Mouse (Mus musculus) embryonic facial prominence, embryonic 14.5 days (tissue): ENCODE measurements around the gene Lrmda. TPM values are rescaled to one million over a fixed set of nuclear protein-coding genes. Genes with fewer than 3 reads are reported as not detected.

Experiments used
- ATAC-seq: fragments of 200-750 bp; cut with Nextera tagmentation; 2 replicates; pipeline ENCODE4 v1.8.0; 2017; ENCODE audit warnings: low read depth, moderate number of reproducible peaks, moderate TSS enrichment
- DNase-seq: peaks from one replicate; pipeline ENCODE4 v3.0.0-alpha.2; 2015; ENCODE audit warnings: low spot score
- H3K27ac ChIP-seq: fragments of 300-500 bp; sonication (generic); replicated peaks from 2 replicates; pipeline ENCODE4 v1.5.1; 2014; ENCODE audit warnings: low read depth, mild to moderate bottlenecking, low read length, moderate library complexity
- H3K27me3 ChIP-seq: fragments of 300-500 bp; sonication (generic); replicated peaks from 2 replicates; pipeline ENCODE4 v1.6.1; 2014; ENCODE audit warnings: low read length; ENCODE audit not compliant: control insufficient read depth, insufficient read depth
- H3K36me3 ChIP-seq: fragments of 300-500 bp; sonication (generic); 2 replicates; pipeline ENCODE4 v1.6.1; 2014; ENCODE audit warnings: low read length, mixed read lengths; ENCODE audit not compliant: control insufficient read depth, insufficient read depth
- H3K4me1 ChIP-seq: fragments of 300-500 bp; sonication (generic); 2 replicates; pipeline ENCODE4 v1.6.1; 2014; ENCODE audit warnings: antibody characterized with exemption, low read length; ENCODE audit not compliant: control insufficient read depth, insufficient read depth
- H3K4me2 ChIP-seq: fragments of 300-500 bp; sonication (generic); 2 replicates; pipeline ENCODE4 v1.6.1; 2014; ENCODE audit warnings: low read depth, mild to moderate bottlenecking, low read length, moderate library complexity, mixed read lengths
- H3K4me3 ChIP-seq: fragments of 300-500 bp; sonication (generic); 2 replicates; pipeline ENCODE4 v1.5.1; 2014; ENCODE audit warnings: low read depth, mild to moderate bottlenecking, low read length
- H3K9ac ChIP-seq: fragments of 300-500 bp; sonication (generic); 2 replicates; pipeline ENCODE4 v1.6.1; 2014; ENCODE audit warnings: low read depth, mild to moderate bottlenecking, low read length, moderate library complexity, mixed read lengths
- H3K9me3 ChIP-seq: fragments of 300-500 bp; sonication (generic); 2 replicates; pipeline ENCODE4 v1.6.1; 2016; ENCODE audit warnings: low read length; ENCODE audit not compliant: control insufficient read depth
- WGBS: fragments of 180-500 bp; shearing (Covaris S2); extraction: QIAGEN DNeasy Blood & Tissue Kit; methylation state at CpG from one replicate; pipeline ENCODE4 v1.1.7; 2014; 5-methylcytosine and 5-hydroxymethylcytosine counted together
- polyA plus RNA-seq: library from polyadenylated mRNA; unstranded; fragments of >200 nt; fragmentation: Nextera tagmentation; extraction: Ambion mirVana; gene quantifications from 2 replicates; pipeline ENCODE4 v1.2.1, GENCODE M21; 2014

Lrmda gene
- polyA plus RNA-seq, 1 experiment from 2014 or later = 0.24 TPM

DNA sequence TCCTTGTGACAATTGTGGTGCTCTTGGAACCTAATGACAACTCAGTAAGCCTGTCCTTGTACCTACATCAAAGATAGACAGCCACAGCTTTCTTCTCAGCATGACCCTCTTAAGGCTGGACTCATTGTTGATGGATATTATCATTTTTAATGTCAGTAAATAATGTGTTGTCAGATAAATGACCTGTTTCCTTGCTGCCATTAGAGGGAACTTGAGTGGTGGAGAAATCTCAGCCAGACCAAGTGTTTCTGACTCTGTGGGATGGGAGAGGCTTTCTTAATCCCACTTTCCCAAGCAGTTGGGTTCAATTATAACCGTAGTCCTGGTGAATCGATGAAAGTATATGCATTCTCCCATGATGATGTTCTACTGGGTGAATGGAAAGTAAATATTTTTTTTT is 668.9 kb downstream of the Lrmda start:
- Histone ChIP-seq H3K4me2 (no peak overlapping the region), H3K9ac (no peak overlapping the region), H3K27ac (no peak overlapping the region), H3K4me3 (no peak overlapping the region), H3K9me3 (no peaks in the 10 kb centered on the region), H3K4me1 (peaks cover 6% of the 10 kb centered on the region; the same call in 1 of the 2 replicates), H3K27me3 (no peaks in the 10 kb centered on the region), H3K36me3 (no peaks in the 10 kb centered on the region)
- ATAC-seq = no peak
- DNase-seq = no peak
- 64% methylated on average over 2 of the region's 2 CpGs for WGBS

DNA sequence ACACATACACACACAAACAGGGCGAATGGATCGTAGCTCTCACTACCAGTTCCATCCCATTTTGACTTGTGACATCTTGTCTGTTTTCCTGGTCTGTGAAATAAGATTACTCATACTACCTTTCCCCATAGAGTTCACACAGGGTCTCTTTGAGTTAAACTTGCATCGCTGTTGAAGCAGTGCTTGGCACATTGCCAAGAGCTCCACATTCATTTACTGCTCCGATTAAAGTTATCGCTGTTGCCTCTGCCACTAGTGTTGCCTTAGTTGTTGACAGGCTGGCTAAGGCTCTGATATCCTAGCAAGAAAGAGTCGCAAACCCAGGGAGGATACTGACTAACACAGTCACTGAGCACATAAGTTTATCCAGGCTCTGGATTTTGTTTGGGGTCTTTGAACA is 675.9 kb downstream of the Lrmda start:
- Histone ChIP-seq H3K4me1 (peaks cover 4% of the 10 kb centered on the region), H3K4me3 (no peak overlapping the region), H3K36me3 (no peaks in the 10 kb centered on the region), H3K9ac (no peak overlapping the region), H3K27ac (no peak overlapping the region), H3K9me3 (no peaks in the 10 kb centered on the region), H3K4me2 (no peak overlapping the region), H3K27me3 (no peaks in the 10 kb centered on the region)
- peak; percentile 92 for DNase-seq
- peak; percentile 79 for ATAC-seq
- 30% methylated on average over 6 of the region's 6 CpGs for WGBS

DNA sequence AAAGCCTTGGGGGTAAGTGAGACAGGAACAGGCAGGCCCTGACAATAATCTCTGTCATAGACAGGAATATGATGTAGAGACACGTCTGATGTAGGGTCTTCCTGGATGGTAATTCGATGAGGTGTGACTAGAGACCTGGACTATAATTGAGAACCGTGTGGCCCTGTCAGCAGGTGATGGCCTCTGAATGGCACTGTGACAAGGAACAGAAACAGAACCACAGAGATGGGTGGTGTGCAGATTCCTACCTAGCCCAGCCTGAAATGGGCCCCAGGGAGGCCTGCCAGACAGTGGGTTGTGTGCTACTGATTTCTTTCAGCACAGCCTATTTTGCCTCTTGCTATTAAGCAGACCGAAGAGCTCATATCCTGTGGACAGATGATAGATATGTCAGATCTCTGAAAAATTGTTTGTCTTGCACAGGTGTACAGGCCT is 676.4 kb downstream of the Lrmda start:
- ATAC-seq (peak; percentile 81), DNase-seq (peak; percentile 46)
- 56% methylated on average over 4 of the region's 4 CpGs for WGBS

DNA sequence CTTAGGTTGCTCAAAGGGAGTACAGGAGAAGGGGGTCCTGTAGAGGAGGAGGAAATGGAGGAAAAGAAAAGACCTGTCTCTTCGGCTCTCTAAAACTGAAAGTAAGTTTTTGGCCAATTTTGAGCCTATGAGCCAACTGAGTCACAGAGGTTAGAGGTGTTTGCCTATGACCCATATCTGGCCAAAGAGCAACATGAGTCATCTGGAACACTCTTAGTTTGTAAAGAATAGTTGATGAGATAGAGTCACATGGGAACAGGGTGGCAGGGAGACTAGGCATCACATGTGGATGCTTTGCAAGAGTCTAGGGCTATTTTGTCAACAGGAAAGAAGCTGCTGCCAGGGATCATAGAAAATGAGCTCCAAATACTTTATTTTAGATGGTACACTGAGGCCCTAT is 680.7 kb downstream of the Lrmda start:
- H3K4me2 ChIP-seq = no peak overlapping the region

More for the DNA sequence above, 676.4 kb downstream of the Lrmda start:
- H3K9me3 ChIP-seq = no peaks in the 10 kb centered on the region
- H3K4me1 ChIP-seq = peaks cover 4% of the 10 kb centered on the region
- H3K27ac ChIP-seq = no peak overlapping the region; the same call in 1 of the 2 replicates
- H3K4me3 ChIP-seq = no peak overlapping the region
- no peaks in the 10 kb centered on the region for H3K27me3 ChIP-seq
- no peak overlapping the region for H3K4me2 ChIP-seq
- no peak overlapping the region for H3K9ac ChIP-seq
- no peaks in the 10 kb centered on the region for H3K36me3 ChIP-seq

DNA sequence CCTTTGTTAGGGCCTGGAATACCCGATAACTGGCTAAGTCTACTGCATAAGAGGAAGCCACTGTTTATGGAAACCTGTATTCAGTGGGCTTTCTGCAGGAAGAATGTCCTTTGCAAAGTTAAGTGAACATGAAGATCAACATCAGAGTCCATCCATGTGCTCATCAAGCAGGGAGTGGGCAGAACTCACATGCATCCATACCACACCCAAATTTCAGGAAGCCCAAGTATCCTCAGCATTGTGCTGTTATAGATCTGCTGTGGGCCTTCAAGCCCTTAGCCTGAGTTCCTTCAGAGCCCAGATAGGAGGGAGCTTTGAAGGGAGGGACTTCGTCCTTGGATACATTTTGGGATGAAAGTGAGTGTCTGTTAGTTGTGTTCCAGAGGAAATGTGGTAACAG is 681.2 kb downstream of the Lrmda start:
- Histone ChIP-seq H3K9ac (no peak overlapping the region), H3K27ac (no peak overlapping the region), H3K4me1 (peaks cover under 1% of the 10 kb centered on the region), H3K36me3 (no peaks in the 10 kb centered on the region), H3K4me3 (no peak overlapping the region), H3K27me3 (no peaks in the 10 kb centered on the region), H3K4me2 (no peak overlapping the region), H3K9me3 (no peaks in the 10 kb centered on the region)
- no peak for DNase-seq
- WGBS = 92% methylated on average over 2 of the region's 2 CpGs
- ATAC-seq = no peak

More for the DNA sequence above, 680.7 kb downstream of the Lrmda start:
- DNase-seq = no peak
- ATAC-seq = no peak
- Histone ChIP-seq H3K27ac (no peak overlapping the region), H3K4me1 (peaks cover 4% of the 10 kb centered on the region), H3K9ac (no peak overlapping the region), H3K9me3 (no peaks in the 10 kb centered on the region), H3K4me3 (no peak overlapping the region), H3K36me3 (no peaks in the 10 kb centered on the region), H3K27me3 (no peaks in the 10 kb centered on the region)
- 90% methylated on average over 1 of the region's 1 CpGs for WGBS

DNA sequence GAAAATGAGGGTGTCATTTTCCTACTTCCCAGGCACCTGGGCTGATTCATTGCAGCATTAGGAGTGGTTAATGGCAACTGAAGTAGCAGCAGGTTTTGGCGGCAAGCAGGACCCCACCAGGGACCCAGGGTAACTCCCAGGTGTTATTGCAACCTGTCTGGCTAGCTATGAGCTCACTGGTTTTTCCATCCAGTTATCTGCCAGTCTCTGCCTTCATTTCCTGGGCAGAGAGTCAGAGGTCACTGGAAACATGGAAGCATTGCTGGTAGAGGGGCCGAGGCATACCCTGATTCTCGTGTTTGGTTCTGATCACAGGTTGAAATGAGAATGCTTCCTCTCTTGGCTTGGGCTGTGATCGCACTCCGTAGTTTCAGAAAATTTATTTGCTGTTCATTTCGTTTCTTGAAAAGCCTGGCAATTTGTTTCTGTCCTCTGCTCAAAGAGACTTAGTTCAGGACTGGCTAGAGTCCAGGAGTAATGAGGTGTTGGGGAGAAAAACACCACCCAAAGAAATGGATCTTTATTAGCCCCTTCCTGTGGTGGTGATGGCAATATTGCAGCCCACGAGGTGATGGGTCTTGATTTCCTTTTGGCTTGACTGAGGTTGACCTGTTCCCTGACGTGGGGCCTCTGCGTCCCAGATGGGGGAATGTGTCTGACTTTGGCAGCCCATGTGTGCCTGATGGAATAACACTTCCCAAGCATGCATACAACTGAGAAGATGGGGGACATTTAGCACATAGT is 688.6 kb downstream of the Lrmda start:
- Histone ChIP-seq H3K27me3 (no peaks in the 10 kb centered on the region), H3K36me3 (no peaks in the 10 kb centered on the region), H3K4me3 (no peak overlapping the region), H3K4me2 (no peak overlapping the region), H3K27ac (no peak overlapping the region), H3K9me3 (no peaks in the 10 kb centered on the region), H3K9ac (no peak overlapping the region), H3K4me1 (peaks cover 13% of the 10 kb centered on the region)
- 68% methylated on average over 9 of the region's 9 CpGs for WGBS
- ATAC-seq (no peak), DNase-seq (peak; percentile 6)

DNA sequence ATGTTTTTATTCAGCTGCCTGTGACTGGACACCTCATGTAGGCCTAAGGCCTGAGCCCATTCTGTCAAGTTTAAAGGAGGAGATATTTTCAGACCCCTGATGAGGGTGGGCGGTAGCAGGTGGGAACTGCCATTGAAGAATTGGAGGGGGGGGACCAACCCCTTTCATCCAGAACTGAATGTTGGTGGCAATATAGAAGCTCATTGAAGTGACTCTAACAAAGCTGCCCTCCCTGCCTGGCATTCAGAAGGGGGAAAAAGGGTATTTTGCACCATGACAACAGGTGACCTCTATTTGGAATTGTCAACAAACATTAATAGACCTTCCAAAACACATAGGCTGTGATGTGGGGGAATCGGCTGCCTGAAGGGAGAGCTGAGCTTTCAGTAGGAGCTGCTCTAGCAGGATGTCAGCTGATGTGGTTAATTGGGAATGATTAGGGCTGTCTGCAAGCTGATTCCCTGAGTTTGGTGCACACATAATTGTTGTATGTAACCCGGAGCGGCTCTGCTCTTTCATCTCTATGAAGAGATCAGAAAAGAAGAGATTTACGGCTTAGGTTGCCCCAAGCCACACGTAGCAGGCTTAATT is 690.7 kb downstream of the Lrmda start:
- DNase-seq = peak; percentile 82
- Histone ChIP-seq H3K9ac (no peak overlapping the region), H3K9me3 (no peaks in the 10 kb centered on the region), H3K4me1 (peaks cover 13% of the 10 kb centered on the region), H3K4me2 (no peak overlapping the region), H3K27ac (no peak overlapping the region), H3K36me3 (no peaks in the 10 kb centered on the region), H3K4me3 (no peak overlapping the region), H3K27me3 (no peaks in the 10 kb centered on the region)
- peak; percentile 50; the same call in 1 of the 2 replicates for ATAC-seq
- WGBS = 35% methylated on average over 6 of the region's 6 CpGs

DNA sequence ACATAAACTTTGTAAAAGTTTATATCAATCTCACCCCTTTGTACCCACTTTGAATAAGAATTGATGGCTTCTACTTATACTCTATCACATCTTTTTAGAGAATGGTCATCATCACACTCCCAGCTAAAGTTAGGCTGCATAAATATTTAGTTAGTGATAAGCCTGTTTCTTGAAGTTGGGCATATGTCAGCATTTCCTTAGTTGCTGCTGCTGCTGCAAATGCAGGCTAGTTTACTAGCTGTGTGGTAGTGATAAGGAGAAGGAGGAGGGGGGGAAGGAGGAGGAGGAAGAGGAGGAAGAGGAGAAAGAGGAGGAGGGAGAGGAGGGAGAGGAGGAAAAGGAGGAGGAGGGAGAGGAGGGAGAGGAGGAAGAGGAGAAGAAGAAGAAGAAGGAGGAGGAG is 692.9 kb downstream of the Lrmda start:
- Histone ChIP-seq H3K9me3 (no peaks in the 10 kb centered on the region), H3K4me1 (peaks cover 13% of the 10 kb centered on the region), H3K9ac (no peak overlapping the region), H3K4me3 (no peak overlapping the region), H3K27ac (no peak overlapping the region), H3K4me2 (no peak overlapping the region), H3K27me3 (no peaks in the 10 kb centered on the region), H3K36me3 (no peaks in the 10 kb centered on the region)
- ATAC-seq (no peak), DNase-seq (no peak)
